Mouse (Mus musculus): Measurements from ENCODE around the gene Map6. TPM values are rescaled to one million over a fixed set of nuclear protein-coding genes. Genes with fewer than 3 reads are reported as not detected.

Map6 gene
- polyA plus RNA-seq, 1 experiment = 35.1 TPM

DNA sequence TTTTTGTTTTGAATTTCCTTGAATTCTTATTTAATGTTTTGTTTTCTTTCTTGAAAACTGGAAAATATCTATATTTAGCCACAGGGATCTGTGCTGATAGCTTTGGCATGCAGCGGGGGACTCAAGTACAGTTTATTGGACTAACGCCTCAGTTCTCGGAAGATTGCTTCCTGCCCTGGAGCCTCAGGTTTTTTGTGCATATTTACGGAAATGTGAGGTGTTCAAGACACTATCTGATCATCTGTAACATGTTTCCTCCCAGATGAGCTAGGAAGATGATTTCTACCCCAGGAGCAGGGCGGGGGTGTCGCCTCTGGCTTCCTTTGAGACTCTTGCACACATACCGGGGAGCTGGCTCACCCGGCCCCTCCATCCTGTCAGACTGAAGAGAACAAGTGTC lies 22.8 kb downstream of the Map6 start:
- Histone ChIP-seq H3K79me2 (ENCODE audit: control insufficient read depth, insufficient read depth) (peaks cover 13% of the 10 kb centered on the region), H3K4me2 (ENCODE audit: low read depth) (no peak overlapping the region), H3K36me3 (ENCODE audit: control insufficient read depth, insufficient read depth) (peaks cover 3% of the 10 kb centered on the region), H3ac (ENCODE audit: control insufficient read depth, insufficient read length) (no peak overlapping the region), H3K4me3 (no peak overlapping the region), H3K27me3 (ENCODE audit: control insufficient read depth, insufficient read depth, insufficient read length) (no peaks in the 10 kb centered on the region)
- TF ChIP-seq USF1 (IDR thresholded peaks at IDR 0.05; ENCODE audit: low read depth) (no peak), E2F4 (IDR thresholded peaks at IDR 0.05; ENCODE audit: insufficient read depth) (no peak), REST (IDR thresholded peaks at IDR 0.05; ENCODE audit: insufficient read depth, insufficient read length) (no peak), MYOD1 (IDR thresholded peaks at IDR 0.05; ENCODE audit: control insufficient read depth in 1 of 3, insufficient read length in 2 of 3, low read depth in 2 of 3) (no peak), SRF (IDR thresholded peaks at IDR 0.05; ENCODE audit: control insufficient read depth, insufficient read length, low read depth) (no peak), TCF3 (IDR thresholded peaks at IDR 0.05; ENCODE audit: insufficient read length, low read depth) (no peak), MYOG (IDR thresholded peaks at IDR 0.05; ENCODE audit: control insufficient read depth in 1 of 3, insufficient read depth in 1 of 3, insufficient read length in 2 of 3, low read depth in 2 of 3) (no peak), CEBPB (IDR thresholded peaks at IDR 0.05; ENCODE audit: insufficient read depth, poor library complexity, severe bottlenecking) (no peak), MAX (IDR thresholded peaks at IDR 0.05; ENCODE audit: low read depth) (no peak), TCF12 (IDR thresholded peaks at IDR 0.05; ENCODE audit: insufficient read depth, poor library complexity, severe bottlenecking) (no peak), POLR2AphosphoS2 (IDR thresholded peaks at IDR 0.05; ENCODE audit: insufficient read length, low read depth) (no peak), POLR2A (IDR thresholded peaks at IDR 0.05; ENCODE audit: insufficient read length, low read depth) (no peak)

DNA sequence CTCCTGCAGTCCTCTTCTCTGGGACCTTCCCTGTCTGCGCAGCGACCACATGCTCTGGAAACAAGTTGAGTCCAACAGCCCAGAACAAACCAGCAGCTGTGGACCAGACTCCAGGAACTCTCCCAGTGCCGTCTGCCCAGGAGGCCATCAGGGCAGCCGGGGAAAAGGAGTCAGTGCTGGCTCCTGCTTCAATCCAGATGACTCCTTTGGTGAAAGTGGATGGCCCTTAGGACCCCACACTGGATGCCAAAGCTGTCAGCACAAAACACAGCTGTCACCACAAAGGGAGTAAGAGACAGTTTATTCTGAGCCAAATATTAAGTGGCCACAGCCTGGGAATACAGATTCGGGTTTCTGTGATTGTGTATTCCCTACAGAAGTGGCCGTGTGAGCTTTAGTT lies 23.7 kb downstream of the Map6 start:
- Histone ChIP-seq H3K36me3 (ENCODE audit: control insufficient read depth, insufficient read depth) (peaks cover 3% of the 10 kb centered on the region), H3ac (ENCODE audit: control insufficient read depth, insufficient read length) (no peak overlapping the region)
- TF ChIP-seq TCF12 (IDR thresholded peaks at IDR 0.05; ENCODE audit: insufficient read depth, poor library complexity, severe bottlenecking) (peak; percentile 66), SRF (IDR thresholded peaks at IDR 0.05; ENCODE audit: control insufficient read depth, insufficient read length, low read depth) (no peak), POLR2A (IDR thresholded peaks at IDR 0.05; ENCODE audit: insufficient read length, low read depth) (no peak), E2F4 (IDR thresholded peaks at IDR 0.05; ENCODE audit: insufficient read depth) (no peak), MYOD1 (IDR thresholded peaks at IDR 0.05; ENCODE audit: control insufficient read depth in 1 of 3, insufficient read length in 2 of 3, low read depth in 2 of 3) (peak in 2 of 3 experiments; percentile 39 to 61), MYOG (IDR thresholded peaks at IDR 0.05; ENCODE audit: control insufficient read depth in 1 of 3, insufficient read depth in 1 of 3, insufficient read length in 2 of 3, low read depth in 2 of 3) (peak in 2 of 3 experiments; percentile 57 to 74), REST (IDR thresholded peaks at IDR 0.05; ENCODE audit: insufficient read depth, insufficient read length) (no peak)

DNA sequence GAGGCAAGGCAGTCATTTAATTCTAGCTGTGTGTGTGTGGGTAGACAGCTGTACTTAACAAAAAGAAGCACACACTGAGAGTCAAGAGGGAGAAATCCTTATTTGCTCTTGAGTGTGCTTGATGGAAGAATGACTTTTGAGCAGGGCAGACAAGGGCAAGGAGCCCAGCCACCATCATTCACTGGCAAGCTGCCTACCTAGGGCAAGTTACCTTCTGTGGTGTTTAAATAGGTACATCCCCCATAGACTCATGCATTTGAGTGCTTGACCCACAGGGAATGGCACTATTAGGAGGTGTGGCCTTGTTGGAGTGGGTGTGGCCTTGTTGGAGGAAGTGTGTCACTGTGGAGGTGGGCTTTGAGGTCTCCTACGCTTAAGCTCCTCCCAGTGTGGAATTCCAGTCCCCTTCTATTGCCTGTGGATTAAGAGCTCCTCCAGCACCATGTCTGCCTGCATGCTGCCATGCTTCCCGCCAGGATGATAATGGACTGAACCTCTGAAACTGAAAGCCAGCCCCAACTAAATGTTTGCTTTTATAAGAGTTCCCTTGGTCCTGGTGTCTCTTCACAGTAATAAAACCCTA lies 27.0 kb downstream of the Map6 start:
- Histone ChIP-seq H3K79me2 (ENCODE audit: control insufficient read depth, insufficient read depth) (no peaks in the 10 kb centered on the region), H3K4me2 (ENCODE audit: low read depth) (peak overlapping the region; percentile 84), H3ac (ENCODE audit: control insufficient read depth, insufficient read length) (no peak overlapping the region), H3K36me3 (ENCODE audit: control insufficient read depth, insufficient read depth) (no peaks in the 10 kb centered on the region), H3K27me3 (ENCODE audit: control insufficient read depth, insufficient read depth, insufficient read length) (no peaks in the 10 kb centered on the region), H3K4me3 (no peak overlapping the region)
- TF ChIP-seq MAX (IDR thresholded peaks at IDR 0.05; ENCODE audit: low read depth) = no peak
- no peak for TF ChIP-seq TCF3 (IDR thresholded peaks at IDR 0.05; ENCODE audit: insufficient read length, low read depth)
- TF ChIP-seq CEBPB (IDR thresholded peaks at IDR 0.05; ENCODE audit: insufficient read depth, poor library complexity, severe bottlenecking) = no peak
- no peak for TF ChIP-seq TCF12 (IDR thresholded peaks at IDR 0.05; ENCODE audit: insufficient read depth, poor library complexity, severe bottlenecking)

More for the DNA sequence above, 23.7 kb downstream of the Map6 start:
- H3K4me2 ChIP-seq (ENCODE audit: low read depth) = no peak overlapping the region
- no peak overlapping the region for H3K4me3 ChIP-seq
- no peaks in the 10 kb centered on the region for H3K27me3 ChIP-seq (ENCODE audit: control insufficient read depth, insufficient read depth, insufficient read length)
- H3K79me2 ChIP-seq (ENCODE audit: control insufficient read depth, insufficient read depth) = peaks cover 13% of the 10 kb centered on the region

DNA sequence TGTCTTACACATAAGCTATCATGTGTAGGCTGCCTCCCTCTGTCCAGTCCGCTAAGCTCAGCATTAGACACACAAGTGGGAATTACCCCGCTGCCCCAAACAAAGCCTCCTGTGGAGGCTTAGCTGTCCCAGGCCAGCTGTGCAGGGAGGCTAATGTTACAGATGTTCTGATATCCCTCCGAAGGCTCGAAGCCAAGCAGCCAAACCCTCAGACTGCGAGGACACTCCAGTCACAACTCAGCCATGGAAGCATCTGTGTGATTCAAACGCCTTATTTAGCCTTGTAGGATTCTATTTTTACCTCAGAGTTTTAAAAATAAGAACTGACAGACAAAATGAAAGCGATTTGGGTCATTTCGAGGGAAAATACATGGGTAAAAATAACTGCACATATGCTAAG lies 27.9 kb downstream of the Map6 start:
- H3K27me3 ChIP-seq (ENCODE audit: control insufficient read depth, insufficient read depth, insufficient read length) = no peaks in the 10 kb centered on the region
- no peaks in the 10 kb centered on the region for H3K79me2 ChIP-seq (ENCODE audit: control insufficient read depth, insufficient read depth)
- no peak overlapping the region for H3K4me3 ChIP-seq
- no peaks in the 10 kb centered on the region for H3K36me3 ChIP-seq (ENCODE audit: control insufficient read depth, insufficient read depth)
- H3ac ChIP-seq (ENCODE audit: control insufficient read depth, insufficient read length) = no peak overlapping the region
- H3K4me2 ChIP-seq (ENCODE audit: low read depth) = peak overlapping the region; percentile 84
- TF ChIP-seq CEBPB (IDR thresholded peaks at IDR 0.05; ENCODE audit: insufficient read depth, poor library complexity, severe bottlenecking) (no peak), REST (IDR thresholded peaks at IDR 0.05; ENCODE audit: insufficient read depth, insufficient read length) (no peak), MYOG (IDR thresholded peaks at IDR 0.05; ENCODE audit: control insufficient read depth in 1 of 3, insufficient read depth in 1 of 3, insufficient read length in 2 of 3, low read depth in 2 of 3) (peak in 2 of 3 experiments; percentile 68 to 74), MAX (IDR thresholded peaks at IDR 0.05; ENCODE audit: low read depth) (no peak), POLR2AphosphoS2 (IDR thresholded peaks at IDR 0.05; ENCODE audit: insufficient read length, low read depth) (no peak), POLR2A (IDR thresholded peaks at IDR 0.05; ENCODE audit: insufficient read length, low read depth) (no peak), SRF (IDR thresholded peaks at IDR 0.05; ENCODE audit: control insufficient read depth, insufficient read length, low read depth) (peak; percentile 41), TCF3 (IDR thresholded peaks at IDR 0.05; ENCODE audit: insufficient read length, low read depth) (no peak), TCF12 (IDR thresholded peaks at IDR 0.05; ENCODE audit: insufficient read depth, poor library complexity, severe bottlenecking) (no peak), E2F4 (IDR thresholded peaks at IDR 0.05; ENCODE audit: insufficient read depth) (no peak), USF1 (IDR thresholded peaks at IDR 0.05; ENCODE audit: low read depth) (no peak), MYOD1 (IDR thresholded peaks at IDR 0.05; ENCODE audit: control insufficient read depth in 1 of 3, insufficient read length in 2 of 3, low read depth in 2 of 3) (peak in 2 of 3 experiments; percentile 59 to 84)

DNA sequence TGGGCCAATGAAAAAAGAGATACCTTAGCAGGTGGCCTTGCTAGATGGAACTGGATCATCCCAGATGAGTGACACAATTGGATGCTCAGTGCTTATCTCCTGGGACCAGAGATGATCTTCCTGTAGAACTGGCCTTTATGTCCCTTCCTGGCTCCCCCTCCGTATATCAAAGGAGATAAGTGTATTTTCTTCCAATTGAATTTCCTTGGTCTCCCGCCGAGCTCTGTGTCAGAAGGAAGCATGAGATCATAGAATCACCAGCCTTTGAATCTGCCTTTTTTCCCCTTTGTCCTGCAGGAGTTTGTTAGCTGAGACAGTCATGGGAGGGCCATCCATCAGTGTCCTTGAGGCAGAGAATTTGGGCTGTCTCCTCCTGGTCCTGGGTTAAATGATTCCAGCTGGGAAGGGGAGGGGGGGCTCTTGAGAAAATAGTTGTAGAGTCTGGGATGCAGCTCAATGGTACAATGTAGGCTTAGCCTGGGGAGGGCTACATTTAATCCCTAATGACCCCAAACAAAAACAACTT lies 33.5 kb downstream of the Map6 start:
- Histone ChIP-seq H3K4me3 (no peak overlapping the region), H3K79me2 (ENCODE audit: control insufficient read depth, insufficient read depth) (peaks cover 7% of the 10 kb centered on the region), H3K36me3 (ENCODE audit: control insufficient read depth, insufficient read depth) (no peaks in the 10 kb centered on the region), H3K4me2 (ENCODE audit: low read depth) (no peak overlapping the region), H3ac (ENCODE audit: control insufficient read depth, insufficient read length) (no peak overlapping the region), H3K27me3 (ENCODE audit: control insufficient read depth, insufficient read depth, insufficient read length) (no peaks in the 10 kb centered on the region)
- TF ChIP-seq USF1 (IDR thresholded peaks at IDR 0.05; ENCODE audit: low read depth) (no peak), POLR2AphosphoS2 (IDR thresholded peaks at IDR 0.05; ENCODE audit: insufficient read length, low read depth) (no peak), POLR2A (IDR thresholded peaks at IDR 0.05; ENCODE audit: insufficient read length, low read depth) (no peak), SRF (IDR thresholded peaks at IDR 0.05; ENCODE audit: control insufficient read depth, insufficient read length, low read depth) (no peak), E2F4 (IDR thresholded peaks at IDR 0.05; ENCODE audit: insufficient read depth) (no peak), MAX (IDR thresholded peaks at IDR 0.05; ENCODE audit: low read depth) (no peak)

Measured in myocyte (in vitro differentiated cells).